Mouse (Mus musculus): ENCODE results near the gene Cyp19a1.

DNA sequence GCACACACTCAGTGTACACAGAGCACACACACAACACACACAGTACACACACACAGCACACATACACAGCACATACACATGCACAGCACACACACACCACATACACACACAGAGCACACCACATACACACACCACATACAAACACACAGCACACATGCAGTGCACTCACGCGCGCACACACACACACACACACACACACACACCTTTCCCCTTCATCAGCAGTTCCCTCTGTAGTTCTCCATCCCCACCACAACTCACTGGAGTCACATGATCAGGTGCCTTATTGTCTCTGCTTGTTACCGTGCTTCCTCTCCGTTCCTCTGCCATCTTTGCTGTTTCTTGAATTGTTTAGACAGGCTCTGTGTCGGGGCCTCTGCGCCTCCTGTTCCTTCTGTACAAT lies 85.4 kb downstream of the Cyp19a1 start:
- TF ChIP-seq CTCF (IDR thresholded peaks at IDR 0.05; ENCODE audit: insufficient read depth, low read length) (no peak), POLR2A (IDR thresholded peaks at IDR 0.05; ENCODE audit: borderline replicate concordance, extremely low read depth, low read depth, low read length) (no peak)

Measured in lung, adult 2 months (tissue).